Mouse (Mus musculus) small intestine, adult 2 months (tissue): ENCODE data around the gene Col6a4. TPM values are rescaled to one million over a fixed set of nuclear protein-coding genes. Genes with fewer than 3 reads are reported as not detected.

ENCODE experiments used
- H3K27ac ChIP-seq: fragments of 200-500 bp; 2 replicates; pipeline ENCODE4 v1.5.1; 2012; ENCODE audit warnings: low read depth, low read length, control low read depth, inconsistent platforms; ENCODE audit not compliant: insufficient read depth
- H3K27me3 ChIP-seq: fragments of 200-500 bp; 2 replicates; pipeline ENCODE4 v1.6.1; 2012; ENCODE audit warnings: mild to moderate bottlenecking, moderate library complexity, low read length, inconsistent platforms; ENCODE audit not compliant: control insufficient read depth, insufficient read depth
- H3K36me3 ChIP-seq: fragments of 200-500 bp; 2 replicates; pipeline ENCODE4 v1.6.1; 2012; ENCODE audit warnings: mild to moderate bottlenecking, low read length, control low read depth, inconsistent platforms; ENCODE audit not compliant: control insufficient read depth, insufficient read depth
- H3K4me1 ChIP-seq: fragments of 200-500 bp; 2 replicates; pipeline ENCODE4 v1.6.1; 2012; ENCODE audit warnings: low read length, inconsistent platforms, mixed read lengths; ENCODE audit not compliant: control insufficient read depth, insufficient read depth, insufficient read length
- H3K4me3 ChIP-seq: fragments of 200-500 bp; 2 replicates; pipeline ENCODE4 v1.5.1; 2012; ENCODE audit warnings: low read depth, mild to moderate bottlenecking, control low read depth, inconsistent platforms, low read length, moderate library complexity
- CTCF ChIP-seq: fragments of 200-500 bp; IDR thresholded peaks from 2 replicates; pipeline ENCODE4 v1.5.1; 2012; ENCODE audit warnings: low read depth, mild to moderate bottlenecking, control low read depth, inconsistent platforms, low read length, moderate library complexity, mixed read lengths; ENCODE audit not compliant: insufficient replicate concordance, insufficient read length; ENCODE audit errors: extremely low read depth
- POLR2A ChIP-seq: fragments of 200-500 bp; IDR thresholded peaks from 2 replicates; pipeline ENCODE4 v1.6.1; 2012; ENCODE audit warnings: low read depth, mild to moderate bottlenecking, control low read depth, inconsistent platforms, low read length, moderate library complexity
- WGBS: fragments of 180-500 bp; shearing (Covaris S2); methylation state at CpG from one replicate; pipeline ENCODE4 v1.1.7; 2018; 5-methylcytosine and 5-hydroxymethylcytosine counted together
- polyA plus RNA-seq: library from polyadenylated mRNA; depleted of rRNA; stranded (reverse); fragments of >200 nt; gene quantifications from 2 replicates; pipeline ENCODE4 v1.2.3, GENCODE M21; 2012

Gene Col6a4
- polyA plus RNA-seq, 1 experiment: 25.0 TPM

- TF ChIP-seq POLR2A (no peak), CTCF (no peak)
- Histone ChIP-seq H3K4me1 (no peaks in the 10 kb centered on the region), H3K36me3 (no peaks in the 10 kb centered on the region), H3K27me3 (no peaks in the 10 kb centered on the region), H3K27ac (no peak overlapping the region), H3K4me3 (no peak overlapping the region)
- WGBS: 32% methylated on average over 10 of the region's 10 CpGs
Observed at GRCm38 (mm10) chr9:105984931-105985519, 111.6 kb downstream of the Col6a4 start.

GRCm38 (mm10) chr9:105978479-105978878 is 118.1 kb downstream of the Col6a4 start:
- Histone ChIP-seq H3K27me3 (no peaks in the 10 kb centered on the region), H3K36me3 (no peaks in the 10 kb centered on the region), H3K27ac (no peak overlapping the region), H3K4me1 (no peaks in the 10 kb centered on the region), H3K4me3 (no peak overlapping the region)
- TF ChIP-seq POLR2A: no peak
- no peak for TF ChIP-seq CTCF
- 89% methylated on average over 8 of the region's 8 CpGs for WGBS

- 13% methylated on average over 13 of the region's 13 CpGs for WGBS
- H3K36me3 ChIP-seq: no peaks in the 10 kb centered on the region
- no peaks in the 10 kb centered on the region for H3K4me1 ChIP-seq
- no peak overlapping the region for H3K4me3 ChIP-seq
- no peaks in the 10 kb centered on the region for H3K27me3 ChIP-seq
- TF ChIP-seq POLR2A (no peak), CTCF (no peak)
- no peak overlapping the region for H3K27ac ChIP-seq
Observed at GRCm38 (mm10) chr9:105976871-105977270, 119.7 kb downstream of the Col6a4 start.

- WGBS: 57% methylated on average over 6 of the region's 6 CpGs
- H3K27ac ChIP-seq: no peak overlapping the region
Observed at GRCm38 (mm10) chr9:105976314-105976713, 120.3 kb downstream of the Col6a4 start.

GRCm38 (mm10) chr9:105973736-105974135 is 122.8 kb downstream of the Col6a4 start:
- no peak overlapping the region for H3K4me3 ChIP-seq
- 31% methylated on average over 1 of the region's 1 CpGs for WGBS
- no peaks in the 10 kb centered on the region for H3K4me1 ChIP-seq
- H3K27me3 ChIP-seq: no peaks in the 10 kb centered on the region
- H3K27ac ChIP-seq: no peak overlapping the region
- no peaks in the 10 kb centered on the region for H3K36me3 ChIP-seq
- TF ChIP-seq CTCF (no peak), POLR2A (no peak)

More at GRCm38 (mm10) chr9:105976314-105976713, 120.3 kb downstream of the Col6a4 start:
- Histone ChIP-seq H3K27me3 (no peaks in the 10 kb centered on the region), H3K36me3 (no peaks in the 10 kb centered on the region), H3K4me3 (no peak overlapping the region), H3K4me1 (no peaks in the 10 kb centered on the region)
- TF ChIP-seq CTCF (no peak), POLR2A (no peak)

- no peak for TF ChIP-seq CTCF
- TF ChIP-seq POLR2A: no peak
- H3K27me3 ChIP-seq: no peaks in the 10 kb centered on the region
- no peak overlapping the region for H3K4me3 ChIP-seq
- H3K4me1 ChIP-seq: no peaks in the 10 kb centered on the region
- WGBS: 88% methylated on average over 3 of the region's 3 CpGs
- H3K27ac ChIP-seq: no peak overlapping the region
- no peaks in the 10 kb centered on the region for H3K36me3 ChIP-seq
Observed at GRCm38 (mm10) chr9:105972031-105972430, 124.6 kb downstream of the Col6a4 start.

- Histone ChIP-seq H3K4me1 (no peaks in the 10 kb centered on the region), H3K4me3 (no peak overlapping the region), H3K36me3 (no peaks in the 10 kb centered on the region), H3K27ac (no peak overlapping the region), H3K27me3 (no peaks in the 10 kb centered on the region)
- 80% methylated on average over 14 of the region's 14 CpGs for WGBS
- TF ChIP-seq CTCF (no peak), POLR2A (no peak)
Observed at GRCm38 (mm10) chr9:105971351-105971894, 125.2 kb downstream of the Col6a4 start.
